Mouse (Mus musculus) frontal cortex, adult (tissue): ENCODE measurements around the gene Ddx41.
A peak's percentile ranks its signal among the peaks of the same experiment; 100 is the strongest.

Experiments used
- ATAC-seq: cut with Nextera tagmentation; 2 replicates; pipeline ENCODE4 v1.9.2; 2017; ENCODE audit warnings: mild to moderate bottlenecking, moderate library complexity, mixed read lengths; ENCODE audit not compliant: low TSS enrichment

Ddx41 gene

DNA sequence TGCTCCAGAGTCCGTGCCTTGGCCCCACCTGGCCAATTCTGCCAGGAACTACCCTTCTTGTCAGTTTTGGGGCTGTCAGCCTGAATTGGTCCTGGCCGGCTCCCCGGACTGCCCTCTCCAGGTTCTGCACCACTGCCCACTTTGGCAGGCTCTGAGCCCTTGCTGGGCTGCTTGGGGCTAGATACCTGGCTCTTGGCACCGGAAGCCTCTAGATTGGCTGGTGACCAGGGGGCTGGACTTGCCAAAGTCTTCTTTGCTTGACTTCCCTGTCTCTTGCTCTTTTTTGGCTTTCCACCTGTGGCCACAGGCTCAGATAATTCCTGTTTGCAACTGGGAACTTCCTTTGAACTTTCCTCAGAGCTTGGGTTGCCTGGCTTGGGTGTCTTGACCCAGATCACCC, 6.4 kb upstream of the Ddx41 start:
- no peak for ATAC-seq

GRCm38 (mm10) chr13:55540933-55541332, 4.5 kb upstream of the Ddx41 start:
- no peak for ATAC-seq

DNA sequence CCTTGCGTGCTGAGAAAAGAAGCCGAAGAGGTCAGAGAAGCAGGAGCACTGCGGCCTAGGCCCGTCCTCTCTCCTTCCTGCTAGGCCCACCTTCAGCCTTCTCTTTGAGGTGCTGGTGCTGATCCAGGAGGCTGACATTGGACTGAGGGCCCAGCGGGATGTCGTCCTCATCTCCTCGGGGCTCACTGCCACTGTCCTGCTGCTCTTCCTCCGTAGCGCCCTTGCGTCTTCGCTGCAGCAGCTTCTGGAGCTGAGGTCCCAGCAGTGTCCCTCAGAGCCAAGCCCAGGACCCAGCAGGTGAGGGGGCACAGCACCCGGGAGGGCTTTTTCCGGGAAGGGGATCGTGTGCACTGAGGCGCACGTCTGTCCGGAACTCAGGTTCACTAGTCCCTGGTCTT, 663 bp downstream of the Ddx41 start:
- no peak for ATAC-seq

DNA sequence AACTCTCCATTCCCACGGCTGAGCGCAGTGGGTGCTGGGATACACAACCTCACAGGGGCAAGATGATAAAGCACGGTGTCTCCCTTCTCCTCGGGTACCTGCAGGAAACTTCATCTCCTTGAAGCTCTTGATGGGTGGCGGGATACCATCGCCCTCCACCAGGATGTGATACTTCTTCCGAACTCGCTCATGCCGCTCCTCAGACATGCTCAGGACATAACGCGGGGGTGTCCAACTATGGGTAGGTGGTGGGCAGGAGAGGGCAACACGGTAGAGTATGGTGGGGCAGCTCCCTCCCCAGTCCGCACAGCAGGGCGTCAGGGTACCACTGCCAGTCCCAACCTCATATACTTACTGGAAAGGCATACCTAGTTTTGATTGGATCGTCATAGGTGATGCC, 1.3 kb downstream of the Ddx41 start:
- no peak for ATAC-seq

- no peak for ATAC-seq
Measured at GRCm38 (mm10) chr13:55529198-55529915, 7.1 kb downstream of the Ddx41 start, which contains the start of gene Dok3. Gene Dok3, minus strand, starts transcription at chr13:55529296.

DNA sequence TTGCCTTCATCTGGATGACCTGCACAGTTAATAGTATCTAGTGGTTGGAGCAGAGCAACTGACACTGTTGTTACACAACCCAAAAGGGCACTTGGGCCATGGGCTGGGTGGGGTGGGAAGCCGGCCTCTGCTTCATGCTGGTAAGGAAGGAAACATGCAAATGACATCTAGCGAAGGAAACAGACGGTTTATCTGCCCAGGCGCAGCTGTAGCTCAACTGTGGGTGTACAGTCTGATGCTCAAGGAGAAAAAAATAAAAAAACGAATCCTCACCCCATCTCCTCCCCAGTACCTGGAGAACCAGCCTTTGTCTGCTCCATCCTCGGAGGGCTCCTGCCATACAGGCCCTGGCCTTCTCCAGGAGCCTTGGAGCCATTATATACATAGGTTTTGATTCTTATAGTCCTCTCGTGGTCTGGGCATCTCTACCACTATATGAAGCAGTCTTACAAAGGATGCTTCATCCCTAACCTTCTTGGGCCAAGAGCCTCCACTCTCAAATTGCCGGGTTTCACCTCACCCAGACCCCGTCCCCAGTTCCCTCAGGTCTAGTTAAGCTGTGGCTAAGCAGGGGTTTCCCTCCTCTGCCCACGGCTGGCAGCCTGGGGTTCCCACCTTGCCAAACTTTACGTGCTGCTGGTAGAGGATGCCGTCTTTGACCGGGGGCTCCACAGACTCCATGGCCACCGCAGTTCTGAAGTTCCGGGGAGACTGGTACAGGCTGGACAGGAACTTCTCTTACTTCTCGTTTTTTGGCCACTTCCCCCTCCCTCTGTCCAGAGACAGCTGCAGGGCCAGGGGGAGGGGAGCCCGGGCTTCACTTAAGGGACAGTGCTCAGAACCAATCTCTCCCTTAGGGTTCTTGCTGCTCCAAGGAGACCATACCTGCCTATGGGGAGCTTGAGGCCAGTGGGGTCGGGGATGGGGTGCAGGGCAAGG, 8.4 kb downstream of the Ddx41 start:
- ATAC-seq = peak; percentile 64

DNA sequence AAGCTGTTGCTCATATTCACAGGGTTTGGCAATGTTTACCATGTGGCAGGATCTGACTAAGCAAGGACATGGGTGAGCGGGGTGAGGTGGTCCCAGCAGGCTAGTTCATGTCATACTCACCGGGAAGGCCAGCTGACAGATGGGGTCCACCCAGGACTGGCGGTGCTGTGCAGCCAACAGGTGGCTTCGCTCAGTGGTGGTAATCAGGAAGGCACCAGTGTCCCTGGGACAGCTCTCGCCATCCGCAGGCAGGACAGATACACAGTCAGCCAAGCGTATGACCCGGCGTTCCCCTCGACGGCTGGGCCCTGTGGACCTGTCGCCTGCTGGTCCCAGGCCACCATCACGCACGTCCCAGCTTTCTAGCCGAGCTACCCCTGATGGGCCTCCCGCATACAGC, 9.2 kb downstream of the Ddx41 start:
- no peak for ATAC-seq

- no peak for ATAC-seq
Measured at GRCm38 (mm10) chr13:55525733-55526553, 10.5 kb downstream of the Ddx41 start.

- no peak for ATAC-seq
Measured at GRCm38 (mm10) chr13:55523951-55524600, 12.4 kb downstream of the Ddx41 start.

- ATAC-seq = no peak
Measured at GRCm38 (mm10) chr13:55523278-55523677, 13.2 kb downstream of the Ddx41 start.

GRCm38 (mm10) chr13:55522730-55523129, 13.7 kb downstream of the Ddx41 start:
- no peak for ATAC-seq

DNA sequence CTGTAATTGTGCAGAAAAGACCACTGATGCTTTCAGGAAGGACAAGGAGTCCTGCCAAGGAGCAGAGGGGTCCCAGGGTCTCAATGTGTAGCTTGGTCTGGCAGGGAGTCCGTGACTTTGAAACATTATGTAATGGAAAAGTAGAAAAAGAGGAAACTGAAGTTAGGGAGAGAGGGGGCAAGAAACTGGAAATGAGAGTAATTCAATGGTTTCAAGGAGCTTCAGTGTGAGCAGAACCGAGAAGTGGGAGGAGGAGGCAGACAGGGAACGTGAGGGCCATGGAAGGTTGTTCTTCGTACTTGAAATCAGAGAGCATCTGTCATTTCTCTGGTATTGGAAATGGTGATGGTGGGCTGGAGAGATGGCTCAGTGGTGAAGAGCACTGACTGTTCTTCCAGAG, 16.9 kb downstream of the Ddx41 start:
- no peak for ATAC-seq

- peak; percentile 58; the same call in 1 of the 2 replicates for ATAC-seq
Measured at GRCm38 (mm10) chr13:55516955-55517354, 19.5 kb downstream of the Ddx41 start.

GRCm38 (mm10) chr13:55513828-55514227, 22.6 kb downstream of the Ddx41 start:
- no peak for ATAC-seq

- peak; percentile 54 for ATAC-seq
Measured at GRCm38 (mm10) chr13:55513111-55513748, 23.2 kb downstream of the Ddx41 start, which contains the start of gene Pdlim7. Gene Pdlim7, minus strand, starts transcription at chr13:55513676.

GRCm38 (mm10) chr13:55512379-55513031, 24.0 kb downstream of the Ddx41 start:
- ATAC-seq = no peak

DNA sequence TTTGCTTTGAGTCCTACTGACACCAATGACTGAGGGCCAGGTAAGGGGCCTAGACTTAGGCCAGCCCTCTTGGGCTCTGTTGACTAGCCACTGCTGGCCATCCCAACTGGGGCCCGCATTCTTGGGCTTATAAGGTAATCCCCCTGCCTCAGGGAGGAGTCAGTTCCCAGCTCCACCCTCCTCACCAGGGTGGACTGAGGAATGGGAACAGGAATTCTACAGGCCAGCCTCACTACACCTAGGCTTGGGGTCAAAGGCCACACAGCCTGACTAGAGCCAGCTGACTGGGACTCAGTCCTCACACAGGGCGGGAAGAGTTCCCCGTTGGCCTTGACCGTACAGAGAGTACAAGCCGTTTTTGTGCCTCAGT, 25.0 kb downstream of the Ddx41 start:
- ATAC-seq = no peak

DNA sequence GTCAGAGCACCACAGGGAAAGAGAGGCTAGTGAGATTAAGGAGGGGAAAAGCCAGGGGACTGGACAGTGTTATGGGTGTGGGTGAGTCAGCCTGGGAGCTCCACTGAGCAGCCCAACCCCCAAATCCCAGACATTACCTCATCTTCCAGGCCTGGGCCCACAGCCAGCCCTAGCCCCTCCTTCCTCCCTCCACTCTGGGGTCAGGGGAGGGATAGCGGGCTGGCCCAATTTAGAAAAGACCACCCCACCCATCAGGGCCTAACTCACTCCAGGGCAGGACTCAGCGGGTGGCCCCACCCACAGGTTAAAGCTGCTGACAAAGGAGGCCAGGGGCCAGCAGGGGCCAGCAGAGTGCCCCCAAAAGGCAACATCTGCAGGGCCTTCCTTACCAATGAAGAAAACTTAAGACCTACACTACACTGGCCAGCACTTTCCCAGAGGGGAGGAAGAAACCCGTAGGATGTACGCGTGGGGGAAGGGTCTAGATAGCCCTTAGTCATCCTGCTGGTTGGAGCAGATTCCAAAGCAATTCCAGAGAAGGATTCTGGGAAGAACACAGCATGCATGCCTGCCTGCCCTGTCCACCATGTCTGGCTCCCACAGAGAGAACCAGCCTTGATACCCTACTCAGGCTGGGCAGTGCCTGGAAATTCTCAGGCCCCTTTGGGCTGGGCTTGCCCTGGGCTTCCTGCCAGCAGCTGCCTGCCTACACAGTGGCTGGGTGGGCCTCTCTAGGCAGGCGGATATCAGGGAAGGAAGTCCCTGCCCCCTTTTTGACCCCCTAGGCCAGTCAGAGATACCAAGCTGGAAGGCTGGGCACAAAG, 25.6 kb downstream of the Ddx41 start:
- 0 out of 2 replicates have a peak, but pooled peaks have one; percentile 13 for ATAC-seq

DNA sequence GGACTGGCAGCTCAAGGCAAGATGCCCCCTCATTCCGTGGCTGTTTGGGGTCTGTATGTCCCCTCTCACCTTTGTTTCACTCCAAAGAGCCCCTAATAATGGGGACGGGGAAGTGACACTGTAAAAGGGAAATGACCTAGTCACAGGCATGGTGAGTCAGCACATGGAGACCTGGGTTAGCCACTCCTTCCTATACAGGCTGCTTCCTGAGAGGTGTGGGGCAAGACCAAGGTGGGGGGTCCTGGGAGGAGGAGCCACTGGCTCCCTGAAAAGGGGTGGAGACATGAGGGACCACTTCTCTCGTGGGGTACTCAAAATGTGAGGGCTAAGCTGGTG, 26.2 kb downstream of the Ddx41 start:
- ATAC-seq = no peak

- ATAC-seq = no peak
Measured at GRCm38 (mm10) chr13:55508531-55508930, 27.9 kb downstream of the Ddx41 start.
